ENCODE assay signal across 8 mouse cellular contexts in genomic region chr9:50603189-50603997, GRCm38 (mm10). TPM values are rescaled to one million over a fixed set of nuclear protein-coding genes. Genes with fewer than 3 reads are reported as not detected.
DNase-seq lines count a peak whose midpoint lies in the region; ATAC-seq and TF ChIP-seq lines count a peak whose summit lies in the region.

Gene Sdhd, minus strand, starts transcription at chr9:50603812.
Gene Timm8b, plus strand, starts transcription at chr9:50603910.

- no peaks in the 10 kb centered on the region for H3K27me3 ChIP-seq in embryonic facial prominence, embryonic 14.5 days (replicated peaks; ENCODE audit: control insufficient read depth, insufficient read depth, low read length)
- H3K27me3 ChIP-seq in heart, adult 2 months (ENCODE audit: control insufficient read depth, insufficient read depth, low read length), result no peaks in the 10 kb centered on the region
- no peaks in the 10 kb centered on the region for H3K27me3 ChIP-seq in limb, embryonic 13.5 days
- H3K27me3 ChIP-seq in midbrain, embryonic 16.5 days (ENCODE audit: control insufficient read depth, insufficient read depth, low read depth, low read length), result no peaks in the 10 kb centered on the region

- peak; percentile 99 for ATAC-seq in embryonic facial prominence, embryonic 14.5 days (ENCODE audit: low read depth)
- ATAC-seq in limb, embryonic 13.5 days (ENCODE audit: low FRiP score, low read depth), result peak; percentile 97
- ATAC-seq in midbrain, embryonic 16.5 days, result peak; percentile 99

- no peaks in the 10 kb centered on the region for H3K9me3 ChIP-seq in embryonic facial prominence, embryonic 14.5 days (ENCODE audit: control insufficient read depth, low read length)
- H3K9me3 ChIP-seq in limb, embryonic 13.5 days, result no peaks in the 10 kb centered on the region
- H3K9me3 ChIP-seq in midbrain, embryonic 16.5 days (replicated peaks; ENCODE audit: control insufficient read depth, low read length, poor library complexity, severe bottlenecking), result no peaks in the 10 kb centered on the region

- peaks cover 15% of the 10 kb centered on the region for H3K4me1 ChIP-seq in embryonic facial prominence, embryonic 14.5 days (ENCODE audit: control insufficient read depth, insufficient read depth, low read length)
- H3K4me1 ChIP-seq in heart, adult 2 months (ENCODE audit: control insufficient read depth, insufficient read depth, low read length), result peaks cover 10% of the 10 kb centered on the region
- H3K4me1 ChIP-seq in limb, embryonic 13.5 days, result peaks cover 33% of the 10 kb centered on the region
- peaks cover 26% of the 10 kb centered on the region for H3K4me1 ChIP-seq in midbrain, embryonic 16.5 days (ENCODE audit: control insufficient read depth, insufficient read depth, low read length)

- peak within 1 kb of the TSS; percentile 70 for H3K4me3 ChIP-seq in embryonic facial prominence, embryonic 14.5 days (ENCODE audit: low read depth, low read length)
- H3K4me3 ChIP-seq in heart, adult 2 months, result peak within 1 kb of the TSS; percentile 92
- H3K4me3 ChIP-seq in limb, embryonic 13.5 days, result peak within 1 kb of the TSS; percentile 90
- peak within 1 kb of the TSS; percentile 76 for H3K4me3 ChIP-seq in midbrain, embryonic 16.5 days (ENCODE audit: low read depth, low read length)

- TF ChIP-seq POLR2A in heart, adult 2 months (IDR thresholded peaks at IDR 0.05; ENCODE audit: insufficient read depth, low read depth, low read length), result peak; percentile 95

- TF ChIP-seq EP300 in heart, adult 2 months (IDR thresholded peaks at IDR 0.05; ENCODE audit: insufficient read depth, low read depth, low read length), result peak; percentile 77

- no peak for TF ChIP-seq CTCF in heart, adult 2 months (IDR thresholded peaks at IDR 0.05)

- intact Hi-C loops in heart, adult 2 months (cut with DNase I), result loop anchor here (5.0 kb wide), 1 partner anchor 164 kb away; the partner anchor contains the start of gene Fdxacb1

- under 1% methylated on average over 48 of the region's 48 CpGs for WGBS in embryonic facial prominence, embryonic 14.5 days
- 1% methylated on average over 48 of the region's 48 CpGs for WGBS in heart, adult 2 months
- under 1% methylated on average over 48 of the region's 48 CpGs for WGBS in limb, embryonic 13.5 days
- WGBS in midbrain, embryonic 16.5 days, result under 1% methylated on average over 48 of the region's 48 CpGs

- H3K36me3 ChIP-seq in embryonic facial prominence, embryonic 14.5 days (ENCODE audit: control insufficient read depth, insufficient read depth, low read length), result peaks cover 51% of the 10 kb centered on the region
- peaks cover 8% of the 10 kb centered on the region for H3K36me3 ChIP-seq in heart, adult 2 months (ENCODE audit: control insufficient read depth, insufficient read depth, low read length)
- peaks cover 49% of the 10 kb centered on the region for H3K36me3 ChIP-seq in limb, embryonic 13.5 days
- H3K36me3 ChIP-seq in midbrain, embryonic 16.5 days (ENCODE audit: control insufficient read depth, insufficient read depth, low read length), result peaks cover 16% of the 10 kb centered on the region

- peak; percentile 96 for DNase-seq in 3T3-L1 (ENCODE audit: low read depth, low spot score)
- peak; percentile 75 to 83 for DNase-seq in adrenal gland, postnatal 4 days (ENCODE audit: low spot score in 2 of 2)
- DNase-seq in embryonic facial prominence, embryonic 14.5 days (ENCODE audit: low spot score), result peak; percentile 98
- DNase-seq in heart, adult 2 months, result peak; percentile 92 to 95
- peak; percentile 95 to 96 for DNase-seq in kidney, adult 8-10 months
- peak; percentile 86 to 94 for DNase-seq in spleen, postnatal 10 days (ENCODE audit: low spot score in 2 of 2)

- H3K9ac ChIP-seq in embryonic facial prominence, embryonic 14.5 days (ENCODE audit: low read depth, low read length), result peak within 1 kb of the TSS; percentile 87
- peak within 1 kb of the TSS; percentile 85 for H3K9ac ChIP-seq in heart, adult 2 months (ENCODE audit: low read depth, low read length)
- peak within 1 kb of the TSS; percentile 90 for H3K9ac ChIP-seq in limb, embryonic 13.5 days
- H3K9ac ChIP-seq in midbrain, embryonic 16.5 days (ENCODE audit: low read depth, low read length), result peak within 1 kb of the TSS; percentile 89

- H3K4me2 ChIP-seq in embryonic facial prominence, embryonic 14.5 days (ENCODE audit: low read depth, low read length), result peak within 1 kb of the TSS; percentile 76
- peak within 1 kb of the TSS; percentile 95 for H3K4me2 ChIP-seq in limb, embryonic 13.5 days (replicated peaks)
- peak within 1 kb of the TSS; percentile 94 for H3K4me2 ChIP-seq in midbrain, embryonic 16.5 days (ENCODE audit: low read length)

- H3K27ac ChIP-seq in embryonic facial prominence, embryonic 14.5 days (replicated peaks; ENCODE audit: low read depth, low read length), result peak within 1 kb of the TSS; percentile 81
- H3K27ac ChIP-seq in heart, adult 2 months, result peak within 1 kb of the TSS; percentile 93
- H3K27ac ChIP-seq in limb, embryonic 13.5 days, result peak within 1 kb of the TSS; percentile 84
- peak within 1 kb of the TSS; percentile 85 for H3K27ac ChIP-seq in midbrain, embryonic 16.5 days (ENCODE audit: low read length)

- H3K79me2 ChIP-seq in heart, adult 2 months (replicated peaks; ENCODE audit: control insufficient read depth, insufficient read depth, low read length), result peaks cover 2% of the 10 kb centered on the region; the same call in 1 of the 2 replicates

RNA-seq across cellular contexts. Expression of gene Sdhd, which starts in this region (rescaled TPM):
- total RNA-seq in adrenal gland, postnatal 4 days (2021), result 100 to 1,000 TPM; 252 to 272 TPM
- 300 and 330 TPM in 2 replicates for polyA plus RNA-seq in embryonic facial prominence, embryonic 14.5 days (2014; fragmentation: Nextera tagmentation; extraction: Ambion mirVana)
- 100 to 1,000 TPM; 593 to 673 TPM for total RNA-seq in heart, adult 2 months (2021)
- polyA plus RNA-seq in heart, adult 2 months (2012; rRNA removed), result 722 and 984 TPM in 2 replicates
- 257 and 259 TPM in 2 replicates for polyA plus RNA-seq in limb, embryonic 13.5 days (2015; fragmentation: Nextera tagmentation; extraction: Ambion mirVana)
- polyA plus RNA-seq in midbrain, embryonic 16.5 days (2015; fragmentation: Nextera tagmentation; extraction: Ambion mirVana), result 222 and 248 TPM in 2 replicates

RNA-seq across cellular contexts. Expression of gene Timm8b, which starts in this region (rescaled TPM):
- total RNA-seq in adrenal gland, postnatal 4 days (2021), result 100 to 1,000 TPM; 134 to 149 TPM
- polyA plus RNA-seq in embryonic facial prominence, embryonic 14.5 days (2014; fragmentation: Nextera tagmentation; extraction: Ambion mirVana), result 239 and 285 TPM in 2 replicates
- total RNA-seq in heart, adult 2 months (2021), result 100 to 1,000 TPM; 251 to 294 TPM
- 289 and 341 TPM in 2 replicates for polyA plus RNA-seq in heart, adult 2 months (2012; rRNA removed)
- polyA plus RNA-seq in limb, embryonic 13.5 days (2015; fragmentation: Nextera tagmentation; extraction: Ambion mirVana), result 242 and 267 TPM in 2 replicates
- 325 and 329 TPM in 2 replicates for polyA plus RNA-seq in midbrain, embryonic 16.5 days (2015; fragmentation: Nextera tagmentation; extraction: Ambion mirVana)

Comparison
In these comparisons a context has a peak if more than half of its experiments do, and no peak if none do; other contexts are left out.
1. Peak in every context shown above with its lines: DNase-seq, ATAC-seq, H3K4me3 ChIP-seq and H3K27ac ChIP-seq.